Mouse (Mus musculus) heart, embryonic 14.5 days (tissue): ENCODE data around the gene Mcm9. TPM values are rescaled to one million over a fixed set of nuclear protein-coding genes. Genes with fewer than 3 reads are reported as not detected.
A peak's percentile ranks its signal among the peaks of the same experiment; 100 is the strongest.
"Not testable (repeated sequence)": the region's sequence is repeated elsewhere in the genome, so short reads cannot be mapped to it uniquely, and the experiment has no call there.

ENCODE experiments used
- ATAC-seq: fragments of 200-750 bp; cut with Nextera tagmentation; 2 replicates; pipeline ENCODE4 v1.8.0; 2017; ENCODE audit warnings: low read depth, moderate TSS enrichment; ENCODE audit not compliant: insufficient number of reproducible peaks, insufficient read depth, low FRiP score
- H3K27ac ChIP-seq, 2 experiments: fragments of 200-500 bp in 1 of 2; fragments of 300-500 bp in 1 of 2; sonication (generic) in 1 of 2; replicated peaks in 1 of 2; 2 replicates each; pipeline ENCODE4 v1.5.1; 2012 to 2014; ENCODE audit warnings: low read depth in 2 of 2, low read length in 2 of 2, control low read depth in 1 of 2, mild to moderate bottlenecking in 1 of 2, mixed read lengths in 1 of 2; ENCODE audit not compliant: control insufficient read depth in 1 of 2, insufficient read depth in 1 of 2
- H3K27me3 ChIP-seq: fragments of 300-500 bp; sonication (generic); 2 replicates; pipeline ENCODE4 v1.6.1; 2014; ENCODE audit warnings: mild to moderate bottlenecking, low read length, control low read depth; ENCODE audit not compliant: control insufficient read depth, insufficient read depth
- H3K36me3 ChIP-seq: fragments of 300-500 bp; sonication (generic); 2 replicates; pipeline ENCODE4 v1.6.1; 2014; ENCODE audit warnings: mild to moderate bottlenecking, control low read depth, low read length, mixed read lengths; ENCODE audit not compliant: control insufficient read depth, insufficient read depth
- H3K4me1 ChIP-seq, 2 experiments: fragments of 200-500 bp in 1 of 2; fragments of 300-500 bp in 1 of 2; sonication (generic) in 1 of 2; 2 replicates each; pipeline ENCODE4 v1.6.1; 2012 to 2014; ENCODE audit warnings: low read length in 2 of 2, control low read depth in 1 of 2, mixed read lengths in 1 of 2; ENCODE audit not compliant: control insufficient read depth in 2 of 2, insufficient read depth in 2 of 2
- H3K4me2 ChIP-seq: fragments of 300-500 bp; sonication (generic); 2 replicates; pipeline ENCODE4 v1.6.1; 2014; ENCODE audit warnings: mild to moderate bottlenecking, low read length
- H3K4me3 ChIP-seq, 2 experiments: fragments of 200-500 bp in 1 of 2; fragments of 300-500 bp in 1 of 2; sonication (generic) in 1 of 2; 2 replicates each; pipeline ENCODE4 v1.5.1; 2012 to 2014; ENCODE audit warnings: low read length in 2 of 2, mild to moderate bottlenecking in 2 of 2, control low read depth in 1 of 2, low read depth in 1 of 2, moderate library complexity in 1 of 2; ENCODE audit not compliant: control insufficient read depth in 1 of 2, insufficient read depth in 1 of 2
- H3K9ac ChIP-seq: fragments of 300-500 bp; sonication (generic); 2 replicates; pipeline ENCODE4 v1.6.1; 2014; ENCODE audit warnings: mild to moderate bottlenecking, low read length
- H3K9me3 ChIP-seq: fragments of 300-500 bp; sonication (generic); 2 replicates; pipeline ENCODE4 v1.6.1; 2016; ENCODE audit warnings: low read length, control low read depth; ENCODE audit not compliant: control insufficient read depth
- WGBS: fragments of 180-500 bp; shearing (Covaris S2); extraction: QIAGEN DNeasy Blood & Tissue Kit; methylation state at CpG from one replicate; pipeline ENCODE4 v1.1.7; 2014; 5-methylcytosine and 5-hydroxymethylcytosine counted together
- polyA plus RNA-seq: library from polyadenylated mRNA; unstranded; fragments of >200 nt; fragmentation: Nextera tagmentation; extraction: Ambion mirVana; gene quantifications from 2 replicates; pipeline ENCODE4 v1.2.1, GENCODE M21; 2014

Mcm9 gene
- polyA plus RNA-seq, 1 experiment from 2014 or later: 11.1 TPM

DNA sequence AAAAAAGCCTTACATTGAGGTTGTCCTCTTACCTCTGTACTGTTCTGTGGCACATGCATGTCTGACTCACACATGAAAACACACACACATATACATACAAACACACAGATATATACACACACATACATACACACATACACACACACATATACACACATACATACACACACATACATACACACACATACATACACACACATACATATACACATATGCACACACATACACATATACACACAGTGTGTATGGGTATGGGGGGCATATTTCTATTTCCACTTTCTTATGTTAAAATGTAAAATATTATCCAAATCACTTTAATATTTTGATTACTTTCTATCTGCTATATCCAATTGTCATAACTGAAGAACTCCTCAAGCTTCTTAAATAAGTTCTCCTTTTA, 121.6 kb downstream of the Mcm9 start:
- Histone ChIP-seq H3K9me3 (no peaks in the 10 kb centered on the region), H3K4me2 (no peak overlapping the region), H3K9ac (no peak overlapping the region), H3K4me3 (no peak overlapping the region), H3K27ac (no peak overlapping the region), H3K4me1 (peaks cover 4 to 10% of the 10 kb centered on the region in 2 experiments; a peak in 3 of 4 replicates), H3K36me3 (no peaks in the 10 kb centered on the region), H3K27me3 (no peaks in the 10 kb centered on the region)
- no peak for ATAC-seq

DNA sequence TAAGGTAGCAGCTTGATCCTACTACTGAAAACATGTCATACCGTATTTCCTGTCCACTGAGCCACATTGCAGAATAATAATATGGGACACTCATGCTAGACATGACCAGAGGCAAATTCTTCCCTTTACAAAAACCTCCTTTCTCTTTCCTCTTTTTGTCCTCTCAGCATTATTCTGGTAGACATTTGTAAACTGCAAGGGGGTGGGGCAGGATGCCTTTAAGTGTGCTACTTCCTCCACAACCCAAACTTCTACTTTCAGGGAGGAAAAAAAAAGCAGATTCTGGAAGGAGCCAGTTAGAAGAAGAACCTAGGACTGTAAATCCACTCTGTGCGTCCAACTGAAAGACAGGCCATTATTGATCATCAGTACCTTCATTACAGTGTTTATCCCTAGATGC, 124.7 kb downstream of the Mcm9 start:
- no peak overlapping the region for H3K9ac ChIP-seq
- no peak overlapping the region for H3K27ac ChIP-seq
- H3K27me3 ChIP-seq: no peaks in the 10 kb centered on the region
- H3K4me3 ChIP-seq: no peak overlapping the region
- H3K4me2 ChIP-seq: no peak overlapping the region
- no peaks in the 10 kb centered on the region for H3K36me3 ChIP-seq
- no peak for ATAC-seq
- no peaks in the 10 kb centered on the region for H3K9me3 ChIP-seq
- 93% methylated on average over 2 of the region's 2 CpGs for WGBS
- peaks cover 13 to 19% of the 10 kb centered on the region in 2 experiments; a peak in 3 of 4 replicates for H3K4me1 ChIP-seq

DNA sequence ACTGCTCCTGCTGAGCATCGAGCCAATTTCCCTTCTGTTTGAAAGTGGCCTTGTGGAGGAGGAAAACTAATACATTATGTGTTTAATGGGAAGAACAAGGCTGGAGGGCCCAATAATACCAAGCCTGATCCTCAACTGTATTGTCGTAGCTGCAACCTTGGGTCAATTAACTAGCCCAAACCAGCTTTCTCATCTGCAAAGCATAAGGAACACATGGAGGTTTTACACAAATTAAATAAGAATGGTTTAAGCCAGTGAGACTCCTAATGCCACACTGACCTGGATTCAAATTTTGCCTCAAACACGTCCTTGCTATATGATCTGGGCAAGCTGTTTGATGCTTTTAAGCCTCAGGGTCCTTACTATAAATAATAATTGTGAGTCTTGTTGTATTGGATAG, 125.2 kb downstream of the Mcm9 start:
- H3K4me1 ChIP-seq: peaks cover 13 to 19% of the 10 kb centered on the region in 2 experiments; a peak in 3 of 4 replicates
- H3K27ac ChIP-seq: no peak overlapping the region
- no peak overlapping the region for H3K4me3 ChIP-seq
- H3K9ac ChIP-seq: no peak overlapping the region
- no peaks in the 10 kb centered on the region for H3K27me3 ChIP-seq
- no peaks in the 10 kb centered on the region for H3K36me3 ChIP-seq
- no peaks in the 10 kb centered on the region for H3K9me3 ChIP-seq
- ATAC-seq: no peak
- WGBS: 86% methylated on average over 3 of the region's 3 CpGs
- no peak overlapping the region for H3K4me2 ChIP-seq

DNA sequence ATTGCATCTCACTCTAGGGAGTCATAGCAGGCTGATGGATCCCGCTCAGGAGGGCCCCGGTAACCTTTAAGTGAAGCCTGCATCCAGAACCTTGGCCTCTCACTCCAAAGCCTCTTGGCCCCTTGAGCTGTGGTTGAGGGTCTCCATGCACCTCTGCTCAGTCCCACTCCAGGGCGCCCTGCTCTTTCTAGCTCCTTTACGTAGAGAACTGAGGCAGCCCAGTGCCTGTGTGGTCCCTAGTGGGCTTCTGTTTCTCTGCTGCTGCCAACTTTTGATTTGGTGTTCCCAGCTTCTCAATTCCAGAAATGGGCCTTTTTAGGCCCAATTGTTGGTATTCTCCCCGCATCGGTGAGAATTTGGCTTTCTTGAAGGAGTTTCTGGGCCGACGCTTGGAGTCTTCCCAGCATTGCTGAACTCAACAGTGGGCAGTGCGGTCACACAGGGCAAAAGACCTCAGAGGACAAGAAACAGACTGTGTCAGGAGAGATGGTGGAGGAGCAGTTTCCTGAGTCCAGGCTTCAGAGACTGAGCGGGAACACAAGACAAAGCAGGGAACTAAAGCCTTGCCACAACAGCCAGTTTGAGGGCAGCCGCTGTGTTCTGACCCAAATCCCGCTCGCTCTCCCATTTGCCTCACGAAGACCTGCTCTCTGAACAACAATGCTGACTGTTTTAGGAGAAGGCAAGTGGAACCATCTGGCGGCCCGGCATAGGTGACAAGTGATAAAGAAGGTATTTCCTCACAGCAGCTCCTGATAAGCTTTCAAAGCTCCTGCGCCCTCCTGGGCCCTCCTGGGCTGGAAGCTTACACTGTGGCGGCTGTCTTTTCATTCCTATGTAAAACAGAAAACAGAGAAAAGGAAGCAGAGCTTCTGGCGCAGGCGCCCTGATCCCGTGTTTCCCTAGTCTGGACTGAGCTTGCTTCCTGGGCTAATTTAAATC, 127.1 kb downstream of the Mcm9 start:
- Histone ChIP-seq H3K36me3 (no peaks in the 10 kb centered on the region), H3K4me2 (peak overlapping the region; percentile 59), H3K9ac (peak overlapping the region; percentile 60), H3K4me1 (peaks cover 11 to 15% of the 10 kb centered on the region in 2 experiments; a peak in 3 of 4 replicates), H3K4me3 (peak overlapping the region; percentile 19 to 28), H3K27ac (peak overlapping the region; percentile 77 to 84), H3K9me3 (no peaks in the 10 kb centered on the region), H3K27me3 (no peaks in the 10 kb centered on the region)
- 23% methylated on average over 21 of the region's 21 CpGs for WGBS
- peak; percentile 72 for ATAC-seq

DNA sequence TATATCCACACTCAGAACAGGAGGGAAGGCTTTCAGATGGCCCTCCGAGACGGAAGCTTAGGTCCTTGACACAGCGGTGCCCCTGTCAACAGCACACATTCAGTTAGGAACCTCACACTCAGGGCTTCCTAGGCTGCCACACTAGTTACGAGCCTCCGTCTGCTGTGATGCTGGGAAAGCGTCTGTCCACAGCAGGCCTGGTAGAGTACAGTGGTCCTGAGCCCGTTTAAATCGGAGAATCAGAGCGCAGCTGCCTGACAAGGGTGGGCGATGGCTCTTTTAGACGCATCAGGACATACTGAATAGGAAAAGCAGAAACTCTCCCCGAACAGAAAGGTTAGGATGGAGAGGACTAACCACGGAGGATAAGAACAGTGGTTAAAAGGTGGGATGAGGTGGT, 127.8 kb downstream of the Mcm9 start:
- peaks cover 11 to 15% of the 10 kb centered on the region in 2 experiments; a peak in 3 of 4 replicates for H3K4me1 ChIP-seq
- H3K36me3 ChIP-seq: no peaks in the 10 kb centered on the region
- H3K9me3 ChIP-seq: no peaks in the 10 kb centered on the region
- ATAC-seq: no peak
- 65% methylated on average over 13 of the region's 13 CpGs for WGBS
- no peak overlapping the region for H3K9ac ChIP-seq
- no peaks in the 10 kb centered on the region for H3K27me3 ChIP-seq
- H3K4me2 ChIP-seq: no peak overlapping the region
- no peak overlapping the region for H3K4me3 ChIP-seq
- peak overlapping the region in 1 of 2 experiments; percentile 77; a peak in 1 of 4 replicates for H3K27ac ChIP-seq

DNA sequence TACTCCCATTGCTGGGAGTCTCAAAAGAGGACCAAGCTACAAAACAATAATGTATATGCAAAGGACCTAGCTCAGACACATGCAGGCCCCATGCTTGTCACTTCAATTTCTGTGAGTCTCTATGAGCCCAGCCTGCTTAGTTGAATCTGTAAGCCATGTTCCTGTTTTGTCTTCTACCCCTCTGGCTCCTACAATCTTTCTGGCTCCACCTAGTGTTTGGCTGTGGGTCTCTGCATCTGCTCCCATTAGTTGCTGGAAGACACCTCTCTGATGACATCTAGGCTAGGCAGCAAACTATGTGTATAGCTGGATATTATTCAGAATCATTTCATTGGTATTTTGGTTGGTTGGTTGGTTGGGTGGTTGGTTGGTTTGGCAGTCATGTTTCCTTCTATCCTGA, 130.7 kb downstream of the Mcm9 start:
- no peak overlapping the region for H3K4me2 ChIP-seq
- ATAC-seq: no peak

GRCm38 (mm10) chr10:53495349-53495748, 134.9 kb downstream of the Mcm9 start:
- H3K27ac ChIP-seq, H3K36me3 ChIP-seq, H3K4me2 ChIP-seq, H3K9me3 ChIP-seq, H3K4me1 ChIP-seq, H3K4me3 ChIP-seq, ATAC-seq, H3K9ac ChIP-seq, H3K27me3 ChIP-seq: not testable (repeated sequence)
- WGBS: 89% methylated on average over 3 of the region's 3 CpGs

More for the DNA sequence above, 130.7 kb downstream of the Mcm9 start:
- H3K27me3 ChIP-seq: no peaks in the 10 kb centered on the region
- no peak overlapping the region for H3K27ac ChIP-seq
- H3K9me3 ChIP-seq: no peaks in the 10 kb centered on the region
- no peaks in the 10 kb centered on the region for H3K36me3 ChIP-seq
- no peak overlapping the region for H3K9ac ChIP-seq
- peaks cover 11 to 15% of the 10 kb centered on the region in 2 experiments; a peak in 3 of 4 replicates for H3K4me1 ChIP-seq
- no peak overlapping the region for H3K4me3 ChIP-seq
